Mouse (Mus musculus) stomach, embryonic 14.5 days (tissue): ENCODE results near the gene Ckap4. TPM values are rescaled to one million over a fixed set of nuclear protein-coding genes. Genes with fewer than 3 reads are reported as not detected.

ENCODE experiments used
- ATAC-seq: fragments of 200-750 bp; cut with Nextera tagmentation; 2 replicates; pipeline ENCODE4 v1.8.0; 2017; ENCODE audit warnings: low read depth, moderate TSS enrichment; ENCODE audit not compliant: insufficient number of reproducible peaks, insufficient read depth, low FRiP score
- H3K27ac ChIP-seq: fragments of 300-500 bp; sonication (generic); 2 replicates; pipeline ENCODE4 v1.5.1; 2014; ENCODE audit warnings: mild to moderate bottlenecking, low read length, moderate library complexity, mixed read lengths
- H3K27me3 ChIP-seq: fragments of 300-500 bp; sonication (generic); 2 replicates; pipeline ENCODE4 v1.6.1; 2014; ENCODE audit warnings: low read length, control low read depth, mixed read lengths; ENCODE audit not compliant: control insufficient read depth, insufficient read depth
- H3K36me3 ChIP-seq: fragments of 300-500 bp; sonication (generic); 2 replicates; pipeline ENCODE4 v1.6.1; 2014; ENCODE audit warnings: mild to moderate bottlenecking, control low read depth, low read length, moderate library complexity, mixed read lengths; ENCODE audit not compliant: control insufficient read depth, insufficient read depth
- H3K4me1 ChIP-seq: fragments of 300-500 bp; sonication (generic); 2 replicates; pipeline ENCODE4 v1.6.1; 2014; ENCODE audit warnings: low read length, control low read depth, mixed read lengths; ENCODE audit not compliant: control insufficient read depth, insufficient read depth
- H3K4me2 ChIP-seq: fragments of 300-500 bp; sonication (generic); replicated peaks from 2 replicates; pipeline ENCODE4 v1.6.1; 2014; ENCODE audit warnings: low read depth, low read length, control low read depth
- H3K4me3 ChIP-seq: fragments of 300-500 bp; sonication (generic); 2 replicates; pipeline ENCODE4 v1.5.1; 2014; ENCODE audit warnings: low read depth, low read length, control low read depth
- H3K9ac ChIP-seq: fragments of 300-500 bp; sonication (generic); replicated peaks from 2 replicates; pipeline ENCODE4 v1.6.1; 2014; ENCODE audit warnings: low read depth, mild to moderate bottlenecking, control low read depth, low read length, moderate library complexity, mixed read lengths
- H3K9me3 ChIP-seq: fragments of 300-500 bp; sonication (generic); 2 replicates; pipeline ENCODE4 v1.6.1; 2016; ENCODE audit warnings: low read depth, low read length, control low read depth; ENCODE audit not compliant: control insufficient read depth
- WGBS: fragments of 180-500 bp; shearing (Covaris S2); extraction: QIAGEN DNeasy Blood & Tissue Kit; methylation state at CpG from one replicate; pipeline ENCODE4 v1.1.7; 2014; 5-methylcytosine and 5-hydroxymethylcytosine counted together
- polyA plus RNA-seq: library from polyadenylated mRNA; unstranded; fragments of >200 nt; fragmentation: Nextera tagmentation; extraction: Ambion mirVana; gene quantifications from 2 replicates; pipeline ENCODE4 v1.2.1, GENCODE M21; 2014

The Ckap4 gene
- polyA plus RNA-seq, 1 experiment from 2014 or later: 89.3 TPM

DNA sequence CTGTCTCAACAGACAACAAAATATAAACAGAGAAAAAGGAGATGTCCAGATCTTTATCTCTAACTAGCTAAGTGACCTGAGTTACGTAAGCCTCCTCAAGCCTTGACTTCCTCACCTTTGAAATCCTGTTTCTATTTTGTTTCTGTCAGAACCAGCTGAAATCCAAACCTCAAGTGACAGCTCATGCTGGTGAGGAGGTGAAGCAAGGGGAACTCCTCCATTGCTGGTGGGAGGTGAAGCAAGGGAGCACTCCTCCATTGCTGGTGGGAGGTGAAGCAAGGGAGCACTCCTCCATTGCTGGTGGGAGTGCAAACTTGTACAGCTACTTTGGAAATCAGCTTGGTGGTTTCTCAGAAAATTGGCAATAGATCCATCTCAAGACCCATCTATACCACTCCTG lies 25.3 kb downstream of the Ckap4 start:
- Histone ChIP-seq H3K27ac (no peak overlapping the region), H3K27me3 (no peaks in the 10 kb centered on the region), H3K4me3 (no peak overlapping the region), H3K9me3 (no peaks in the 10 kb centered on the region), H3K4me1 (no peaks in the 10 kb centered on the region), H3K4me2 (no peak overlapping the region), H3K36me3 (no peaks in the 10 kb centered on the region), H3K9ac (no peak overlapping the region)
- no peak for ATAC-seq
- WGBS: 78% methylated on average over 1 of the region's 1 CpGs

GRCm38 (mm10) chr10:84498867-84499266 lies 35.0 kb downstream of the Ckap4 start:
- no peak for ATAC-seq
- H3K9ac ChIP-seq: no peak overlapping the region
- no peaks in the 10 kb centered on the region for H3K9me3 ChIP-seq
- H3K4me1 ChIP-seq: no peaks in the 10 kb centered on the region
- 38% methylated on average over 2 of the region's 2 CpGs for WGBS
- no peak overlapping the region for H3K4me3 ChIP-seq
- no peaks in the 10 kb centered on the region for H3K27me3 ChIP-seq
- H3K36me3 ChIP-seq: no peaks in the 10 kb centered on the region
- H3K27ac ChIP-seq: no peak overlapping the region
- H3K4me2 ChIP-seq: no peak overlapping the region

DNA sequence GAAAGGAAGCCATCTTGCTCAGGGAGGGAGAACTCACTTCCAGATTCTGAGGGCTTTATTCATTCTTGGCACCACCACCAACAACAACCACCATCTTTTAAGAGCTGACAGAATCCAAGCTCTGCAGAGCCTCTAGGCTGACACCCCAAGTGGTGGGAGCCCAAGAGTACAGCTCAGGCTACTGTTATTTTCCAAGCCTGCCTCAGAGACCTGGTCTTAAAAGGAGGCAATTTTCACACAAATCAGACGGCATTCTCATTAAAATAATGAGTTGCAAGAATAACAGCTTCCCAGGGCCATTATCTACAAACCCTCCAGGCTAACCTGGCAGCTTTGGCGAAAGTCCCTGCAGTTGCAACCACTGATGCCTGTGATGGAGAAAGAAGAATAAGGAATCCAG lies 37.1 kb downstream of the Ckap4 start:
- Histone ChIP-seq H3K36me3 (no peaks in the 10 kb centered on the region), H3K27ac (no peak overlapping the region), H3K4me1 (no peaks in the 10 kb centered on the region), H3K4me3 (no peak overlapping the region), H3K9me3 (no peaks in the 10 kb centered on the region), H3K4me2 (no peak overlapping the region), H3K9ac (no peak overlapping the region), H3K27me3 (no peaks in the 10 kb centered on the region)
- 72% methylated on average over 2 of the region's 2 CpGs for WGBS
- no peak for ATAC-seq

GRCm38 (mm10) chr10:84494432-84494831 lies 39.4 kb downstream of the Ckap4 start:
- 76% methylated on average over 7 of the region's 7 CpGs for WGBS

GRCm38 (mm10) chr10:84490115-84490514 lies 43.7 kb downstream of the Ckap4 start:
- H3K4me1 ChIP-seq: no peaks in the 10 kb centered on the region
- H3K27ac ChIP-seq: no peak overlapping the region
- H3K9ac ChIP-seq: no peak overlapping the region
- H3K4me3 ChIP-seq: no peak overlapping the region
- H3K27me3 ChIP-seq: no peaks in the 10 kb centered on the region
- H3K9me3 ChIP-seq: no peaks in the 10 kb centered on the region; the same call in 1 of the 2 replicates
- no peaks in the 10 kb centered on the region for H3K36me3 ChIP-seq
- no peak for ATAC-seq
- WGBS: 83% methylated on average over 5 of the region's 5 CpGs
- no peak overlapping the region for H3K4me2 ChIP-seq

More at GRCm38 (mm10) chr10:84494432-84494831, 39.4 kb downstream of the Ckap4 start:
- Histone ChIP-seq H3K4me1 (no peaks in the 10 kb centered on the region), H3K9me3 (no peaks in the 10 kb centered on the region), H3K36me3 (no peaks in the 10 kb centered on the region), H3K4me3 (no peak overlapping the region), H3K4me2 (no peak overlapping the region), H3K9ac (no peak overlapping the region), H3K27me3 (no peaks in the 10 kb centered on the region), H3K27ac (no peak overlapping the region)
- ATAC-seq: no peak

GRCm38 (mm10) chr10:84488315-84488714 lies 45.5 kb downstream of the Ckap4 start:
- no peaks in the 10 kb centered on the region for H3K27me3 ChIP-seq
- 42% methylated on average over 6 of the region's 6 CpGs for WGBS

DNA sequence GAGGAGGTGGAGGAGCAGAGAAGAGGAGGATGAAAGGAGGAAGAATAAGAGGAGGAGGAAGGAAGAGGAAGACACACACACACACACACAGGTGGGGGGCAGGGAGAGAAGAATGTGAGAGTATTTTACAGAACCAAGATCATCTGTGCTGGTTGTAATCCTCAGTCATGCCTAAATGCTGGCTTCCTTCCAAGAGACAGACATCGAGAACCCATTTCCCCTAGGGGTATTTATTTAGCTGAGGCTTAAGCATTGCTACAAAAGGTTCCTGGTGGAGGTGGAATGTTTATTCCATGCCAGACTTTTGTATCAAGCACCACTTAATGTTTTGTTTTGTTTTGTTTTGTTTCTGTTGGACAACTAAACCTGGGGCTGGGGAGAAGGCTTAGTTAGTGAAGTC lies 49.2 kb downstream of the Ckap4 start:
- WGBS: 22% methylated on average over 1 of the region's 1 CpGs
- Histone ChIP-seq H3K9ac (no peak overlapping the region), H3K9me3 (no peaks in the 10 kb centered on the region; the same call in 1 of the 2 replicates), H3K4me3 (no peak overlapping the region), H3K27ac (no peak overlapping the region), H3K4me1 (no peaks in the 10 kb centered on the region; the same call in 1 of the 2 replicates), H3K27me3 (no peaks in the 10 kb centered on the region), H3K4me2 (no peak overlapping the region), H3K36me3 (no peaks in the 10 kb centered on the region)
- no peak for ATAC-seq

More at GRCm38 (mm10) chr10:84488315-84488714, 45.5 kb downstream of the Ckap4 start:
- Histone ChIP-seq H3K9me3 (no peaks in the 10 kb centered on the region; the same call in 1 of the 2 replicates), H3K36me3 (no peaks in the 10 kb centered on the region), H3K4me2 (no peak overlapping the region), H3K9ac (no peak overlapping the region), H3K4me1 (no peaks in the 10 kb centered on the region), H3K27ac (no peak overlapping the region), H3K4me3 (no peak overlapping the region)
- ATAC-seq: no peak

DNA sequence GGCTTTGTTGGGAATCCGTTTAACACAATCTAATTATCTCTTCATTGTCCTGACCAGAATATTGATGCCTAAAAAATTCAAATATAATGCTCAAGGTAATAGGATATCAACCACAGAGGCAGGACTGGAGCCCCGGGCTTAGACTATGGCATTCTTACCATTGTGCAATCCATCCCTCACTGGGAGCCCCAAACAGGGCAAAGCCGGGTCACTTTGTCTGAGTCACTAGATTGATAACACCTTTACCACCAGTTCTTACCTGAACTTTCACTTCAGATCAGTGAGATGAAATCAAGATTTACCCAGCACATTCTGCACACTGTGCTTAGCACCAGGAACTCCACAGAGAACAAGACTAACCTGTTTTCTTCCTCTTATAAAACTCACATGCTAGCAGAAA lies 50.3 kb downstream of the Ckap4 start:
- no peak overlapping the region for H3K27ac ChIP-seq
- no peaks in the 10 kb centered on the region for H3K36me3 ChIP-seq
- H3K9me3 ChIP-seq: no peaks in the 10 kb centered on the region; the same call in 1 of the 2 replicates
- H3K4me3 ChIP-seq: no peak overlapping the region
- no peak overlapping the region for H3K4me2 ChIP-seq
- H3K9ac ChIP-seq: no peak overlapping the region
- 65% methylated on average over 3 of the region's 3 CpGs for WGBS
- H3K4me1 ChIP-seq: no peaks in the 10 kb centered on the region; the same call in 1 of the 2 replicates
- H3K27me3 ChIP-seq: no peaks in the 10 kb centered on the region
- ATAC-seq: no peak; the same call in 1 of the 2 replicates

DNA sequence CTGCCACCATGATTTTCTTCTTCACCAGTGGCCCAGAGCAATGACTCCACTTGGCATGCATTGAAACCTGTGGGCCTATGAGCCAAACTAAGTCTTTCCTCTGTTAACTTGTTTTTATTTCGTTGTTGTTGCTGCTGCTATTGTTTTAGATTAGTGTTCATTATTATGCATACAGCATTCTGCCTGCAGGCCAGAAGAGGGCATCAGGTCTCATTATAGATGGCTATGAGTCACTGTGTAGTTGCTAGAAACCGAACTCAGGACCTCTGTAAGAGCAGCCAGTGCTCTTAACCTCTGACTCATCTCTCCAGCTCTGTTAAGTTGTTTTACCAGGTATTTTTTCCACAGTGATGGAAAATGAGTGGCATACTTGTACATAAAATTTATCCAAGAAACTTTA lies 50.8 kb downstream of the Ckap4 start:
- Histone ChIP-seq H3K4me1 (no peaks in the 10 kb centered on the region; the same call in 1 of the 2 replicates), H3K27ac (no peak overlapping the region), H3K4me2 (no peak overlapping the region), H3K36me3 (no peaks in the 10 kb centered on the region), H3K9me3 (no peaks in the 10 kb centered on the region; the same call in 1 of the 2 replicates), H3K27me3 (no peaks in the 10 kb centered on the region), H3K4me3 (no peak overlapping the region), H3K9ac (no peak overlapping the region)
- no peak for ATAC-seq
- 84% methylated on average over 2 of the region's 2 CpGs for WGBS
